Mouse (Mus musculus): ENCODE measurements around the gene Eml2.

- no peak for TF ChIP-seq FLI1 (IDR thresholded peaks at IDR 0.05; ENCODE audit: low read length)
- TF ChIP-seq GATA1 (IDR thresholded peaks at IDR 0.05; ENCODE audit: borderline replicate concordance, low read length), result no peak
These were observed 53.2 kb downstream of the Eml2 start for GRCm38 (mm10) chr7:19229404-19229803.

Measured in megakaryocyte, embryonic 14.5 days (primary cell).